Mouse (Mus musculus) liver, embryonic 14.5 days (tissue): Measurements from ENCODE around the gene Map2k7.

ENCODE experiments used
- CTCF ChIP-seq: IDR thresholded peaks from 2 replicates; pipeline ENCODE4 v1.5.1; 2016; ENCODE audit warnings: antibody characterized with exemption, low read depth, control low read depth
- EP300 ChIP-seq: IDR thresholded peaks from 2 replicates; pipeline ENCODE4 v1.6.1; 2016; ENCODE audit warnings: antibody characterized with exemption, low read depth

DNA sequence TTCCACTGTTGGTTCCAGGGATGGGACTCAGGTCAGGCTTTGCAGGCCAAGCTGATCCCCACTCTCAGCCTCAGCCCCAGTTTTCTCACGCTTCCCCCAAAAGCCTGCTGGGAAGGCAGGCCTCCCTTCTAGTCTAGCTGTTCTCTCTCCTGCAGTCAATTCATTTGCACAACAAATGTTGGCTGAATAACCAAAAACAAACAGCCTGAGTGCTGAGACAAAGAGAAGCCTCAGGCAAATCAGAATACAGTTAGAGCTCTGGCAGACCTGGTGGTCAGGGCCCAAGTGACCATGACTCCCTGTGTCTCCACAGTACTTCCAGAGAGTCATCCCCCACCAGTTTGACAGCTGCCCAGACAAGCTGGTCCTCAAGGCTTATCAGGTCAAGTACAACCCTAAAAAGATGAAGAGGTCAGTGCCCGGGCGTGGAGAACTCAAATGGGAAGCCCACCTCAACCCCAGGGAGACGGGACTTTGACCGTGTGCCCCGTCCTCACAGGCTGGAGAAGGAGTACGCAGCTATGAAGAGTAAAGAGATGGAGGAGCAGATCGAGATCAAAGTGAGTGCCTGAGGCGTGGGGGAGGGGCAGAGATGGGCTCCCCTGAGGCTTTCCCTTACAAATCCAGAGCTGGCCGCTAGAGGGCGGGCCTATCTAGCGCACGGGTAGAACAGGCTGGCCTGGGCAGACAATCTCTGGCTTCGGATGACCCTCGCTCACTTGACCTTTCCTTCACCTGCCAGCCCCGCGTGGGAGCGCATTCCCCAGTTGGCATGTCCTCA, 45.5 kb upstream of the Map2k7 start:
- TF ChIP-seq EP300 = no peak
- TF ChIP-seq CTCF = peak; percentile 97
